Mouse (Mus musculus) liver, embryonic 15.5 days (tissue): Measurements from ENCODE around the gene Sugp1. TPM values are rescaled to one million over a fixed set of nuclear protein-coding genes. Genes with fewer than 3 reads are reported as not detected.

Experiments used
- ATAC-seq: fragments of 200-750 bp; cut with Nextera tagmentation; 2 replicates; pipeline ENCODE4 v1.8.0; 2017; ENCODE audit warnings: moderate number of reproducible peaks, mild to moderate bottlenecking, moderate library complexity; ENCODE audit not compliant: insufficient read depth
- H3K27ac ChIP-seq: fragments of 300-500 bp; sonication (generic); replicated peaks from 2 replicates; pipeline ENCODE4 v1.5.1; 2015; ENCODE audit warnings: mild to moderate bottlenecking, inconsistent platforms
- H3K27me3 ChIP-seq: fragments of 300-500 bp; sonication (generic); 2 replicates; pipeline ENCODE4 v1.6.1; 2015; ENCODE audit warnings: mild to moderate bottlenecking, inconsistent platforms
- H3K36me3 ChIP-seq: fragments of 300-500 bp; sonication (generic); replicated peaks from 2 replicates; pipeline ENCODE4 v1.6.1; 2015; ENCODE audit warnings: moderate library complexity, mild to moderate bottlenecking, inconsistent platforms
- H3K4me1 ChIP-seq: fragments of 300-500 bp; sonication (generic); replicated peaks from 2 replicates; pipeline ENCODE4 v1.6.1; 2015; ENCODE audit warnings: inconsistent platforms
- H3K4me2 ChIP-seq: fragments of 300-500 bp; sonication (generic); 2 replicates; pipeline ENCODE4 v1.6.1; 2015; ENCODE audit warnings: moderate library complexity, mild to moderate bottlenecking, inconsistent platforms
- H3K4me3 ChIP-seq: fragments of 300-500 bp; sonication (generic); replicated peaks from 2 replicates; pipeline ENCODE4 v1.5.1; 2015; ENCODE audit warnings: mild to moderate bottlenecking, inconsistent platforms
- H3K9ac ChIP-seq: fragments of 300-500 bp; sonication (generic); 2 replicates; pipeline ENCODE4 v1.6.1; 2015; ENCODE audit warnings: moderate library complexity, mild to moderate bottlenecking, inconsistent platforms
- H3K9me3 ChIP-seq: fragments of 300-500 bp; sonication (generic); replicated peaks from 2 replicates; pipeline ENCODE4 v1.6.1; 2016; ENCODE audit warnings: inconsistent platforms
- WGBS: fragments of 180-500 bp; shearing (Covaris S2); methylation state at CpG from one replicate; pipeline ENCODE4 v1.1.7; 2015; ENCODE audit warnings: mixed read lengths; ENCODE audit not compliant: insufficient replicate concordance; 5-methylcytosine and 5-hydroxymethylcytosine counted together
- microRNA-seq: library from miRNA; unstranded; fragments of <30 nt; microRNA quantifications from one replicate; pipeline ENCODE4, GENCODE M21; 2016
- polyA plus RNA-seq: library from polyadenylated mRNA; unstranded; fragments of >200 nt; fragmentation: Nextera tagmentation; extraction: Ambion mirVana; gene quantifications from 2 replicates; pipeline ENCODE4 v1.2.1, GENCODE M21; 2015

Gene Sugp1
- polyA plus RNA-seq, 1 experiment from 2014 or later: 15.3 TPM

DNA sequence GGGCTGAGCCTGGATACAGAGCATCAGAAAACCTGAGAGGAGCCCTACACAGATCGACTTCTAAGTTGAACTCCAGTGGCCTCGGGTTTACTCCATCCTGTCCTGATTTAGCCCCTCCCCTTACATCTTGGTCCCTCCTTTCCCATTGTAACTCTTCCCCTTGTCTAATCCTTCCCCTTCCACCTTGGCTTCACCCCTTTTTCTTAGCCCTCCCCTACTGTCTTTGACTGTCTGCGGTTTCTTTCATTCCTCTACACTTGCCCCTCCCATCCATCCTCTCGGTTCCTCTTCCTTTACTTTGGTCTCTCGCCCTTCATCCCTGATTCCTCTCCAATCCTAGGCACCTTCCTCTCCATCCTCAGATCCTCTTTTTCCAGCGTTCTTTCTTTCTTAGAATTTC, 71.9 kb downstream of the Sugp1 start:
- H3K9me3 ChIP-seq: no peaks in the 10 kb centered on the region
- WGBS: 14% methylated on average over 6 of the region's 6 CpGs

DNA sequence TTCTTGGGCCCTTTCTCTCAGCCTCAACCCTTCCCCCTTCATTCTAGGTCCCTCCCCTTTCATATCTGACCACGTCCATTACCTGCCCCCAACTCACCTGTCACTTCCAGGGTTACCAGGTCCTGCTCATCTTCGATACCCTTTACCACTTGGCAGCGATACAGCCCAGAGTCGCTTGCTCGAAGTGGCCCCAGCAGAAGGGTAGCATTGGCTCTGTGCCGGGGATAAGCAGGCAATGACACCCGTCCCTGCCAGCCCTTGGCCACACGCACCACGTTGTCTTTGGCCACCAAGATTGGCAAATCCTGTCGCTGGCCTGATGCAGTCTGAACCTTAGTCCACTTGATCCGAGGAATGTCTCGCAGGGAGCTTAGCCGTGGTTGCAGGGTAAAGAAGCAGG, 72.3 kb downstream of the Sugp1 start:
- Histone ChIP-seq H3K4me2 (no peak overlapping the region), H3K36me3 (no peaks in the 10 kb centered on the region), H3K9ac (no peak overlapping the region), H3K4me1 (no peaks in the 10 kb centered on the region), H3K27me3 (peaks cover 99% of the 10 kb centered on the region), H3K4me3 (no peak overlapping the region), H3K9me3 (no peaks in the 10 kb centered on the region), H3K27ac (no peak overlapping the region)
- WGBS: 53% methylated on average over 13 of the region's 13 CpGs
- ATAC-seq: no peak

More for the DNA sequence above, 71.9 kb downstream of the Sugp1 start:
- Histone ChIP-seq H3K27ac (no peak overlapping the region), H3K36me3 (no peaks in the 10 kb centered on the region), H3K4me3 (no peak overlapping the region), H3K27me3 (peaks cover 99% of the 10 kb centered on the region), H3K9ac (no peak overlapping the region), H3K4me2 (no peak overlapping the region), H3K4me1 (no peaks in the 10 kb centered on the region)
- ATAC-seq: no peak

DNA sequence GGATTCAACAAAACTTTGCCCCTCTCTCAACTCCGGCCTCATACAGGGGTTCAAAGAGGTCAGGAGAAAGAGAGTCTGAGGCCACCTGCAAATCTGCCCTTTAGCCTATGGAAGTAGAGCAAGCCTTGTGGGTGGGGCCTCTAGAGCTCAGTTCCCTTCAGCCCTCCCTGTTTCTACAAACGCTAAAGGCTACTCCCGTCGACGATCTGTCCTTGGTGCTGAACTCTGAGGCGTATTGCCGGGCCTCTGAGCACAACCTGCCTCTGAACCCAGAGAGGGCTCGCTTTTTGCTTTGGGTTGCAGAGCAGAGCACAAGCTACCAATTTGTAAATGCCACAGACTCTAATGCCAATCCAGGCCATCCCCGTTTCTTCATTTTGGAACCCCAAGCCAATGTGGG, 75.0 kb downstream of the Sugp1 start:
- H3K4me2 ChIP-seq: no peak overlapping the region
- no peaks in the 10 kb centered on the region for H3K4me1 ChIP-seq
- H3K36me3 ChIP-seq: no peaks in the 10 kb centered on the region
- no peak for ATAC-seq
- H3K9me3 ChIP-seq: no peaks in the 10 kb centered on the region
- H3K27ac ChIP-seq: no peak overlapping the region
- H3K4me3 ChIP-seq: no peak overlapping the region
- H3K9ac ChIP-seq: no peak overlapping the region
- H3K27me3 ChIP-seq: peaks cover 99% of the 10 kb centered on the region
- 3% methylated on average over 9 of the region's 9 CpGs for WGBS

DNA sequence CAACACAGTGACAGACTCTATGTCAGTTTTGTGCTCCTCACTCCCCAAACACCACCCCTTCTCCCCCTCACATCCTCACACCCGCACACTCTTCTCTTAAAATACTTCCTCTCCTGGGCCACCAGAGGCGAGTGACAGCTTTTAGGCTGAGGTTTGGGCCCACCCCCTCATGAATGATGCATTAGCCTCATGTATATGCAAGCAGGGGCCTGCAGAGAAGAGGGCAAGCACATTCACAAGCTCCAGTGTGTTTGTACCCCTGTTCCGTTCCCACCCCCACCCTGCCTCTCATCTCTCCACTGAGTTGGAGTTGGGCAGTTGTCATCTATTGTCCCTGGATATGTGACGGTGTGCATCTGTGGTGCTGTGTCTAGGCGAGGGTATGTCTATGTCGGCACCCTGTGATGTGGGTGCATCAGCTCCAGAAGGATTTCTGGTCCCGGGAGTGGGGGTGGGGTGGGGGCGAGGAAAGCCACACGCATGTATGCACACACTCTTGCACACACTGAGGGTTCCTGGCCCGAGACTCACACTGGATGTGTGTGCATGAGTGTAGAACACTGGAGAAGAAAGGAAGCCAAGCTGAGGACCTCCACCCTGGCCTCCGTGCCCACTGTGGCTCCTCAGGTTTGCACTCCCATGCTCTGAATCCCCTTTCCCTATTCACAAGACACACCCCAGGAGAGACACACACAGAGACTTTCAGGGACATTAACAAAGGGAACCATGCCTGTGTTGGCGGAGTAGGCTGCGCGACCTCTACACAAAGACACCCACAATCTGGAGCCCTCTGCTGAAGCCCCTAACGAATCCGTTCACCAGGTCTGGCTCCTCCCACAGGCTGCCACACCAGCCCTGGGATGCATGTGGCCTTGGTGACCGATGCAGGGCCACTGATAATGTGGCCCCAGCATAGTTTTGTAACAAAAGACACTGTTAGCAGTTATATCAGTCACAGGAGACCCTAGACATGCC, 76.4 kb downstream of the Sugp1 start:
- 9% methylated on average over 17 of the region's 17 CpGs for WGBS

DNA sequence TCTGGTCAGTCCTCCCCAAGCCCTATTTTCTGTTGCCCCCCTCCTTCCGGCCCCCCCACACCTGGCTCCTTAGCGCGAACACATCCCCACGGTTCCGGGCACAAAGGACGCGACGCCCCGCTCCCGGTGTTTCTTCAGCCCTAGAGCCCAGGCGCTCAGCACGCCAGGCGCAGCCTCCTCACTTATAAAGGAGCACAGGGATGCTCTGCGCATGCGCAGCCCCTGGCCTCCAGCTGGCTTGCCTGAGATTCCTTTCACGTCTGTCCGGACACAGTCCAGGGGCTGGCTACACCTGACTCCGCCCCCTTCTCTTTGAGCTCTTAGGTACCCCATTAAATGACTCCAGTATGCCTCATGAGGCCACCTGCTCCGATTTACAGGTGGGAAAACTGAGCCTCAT, 78.1 kb downstream of the Sugp1 start, which contains the start of gene Ncan:
Ncan (minus strand) TSS at position 207 of the 400 bp plus-strand sequence.
- peaks cover 94% of the 10 kb centered on the region for H3K27me3 ChIP-seq
- H3K4me1 ChIP-seq: no peaks in the 10 kb centered on the region
- no peak for ATAC-seq
- WGBS: 3% methylated on average over 19 of the region's 19 CpGs
- no peak within 1 kb of the TSS for H3K4me2 ChIP-seq
- H3K9me3 ChIP-seq: no peaks in the 10 kb centered on the region
- H3K4me3 ChIP-seq: no peak within 1 kb of the TSS
- no peaks in the 10 kb centered on the region for H3K36me3 ChIP-seq
- no peak within 1 kb of the TSS for H3K27ac ChIP-seq
- no peak within 1 kb of the TSS for H3K9ac ChIP-seq

More for the DNA sequence above, 76.4 kb downstream of the Sugp1 start:
- Histone ChIP-seq H3K9ac (no peak overlapping the region), H3K27ac (no peak overlapping the region), H3K4me1 (no peaks in the 10 kb centered on the region), H3K4me2 (no peak overlapping the region), H3K36me3 (no peaks in the 10 kb centered on the region), H3K9me3 (no peaks in the 10 kb centered on the region), H3K27me3 (peaks cover 97% of the 10 kb centered on the region), H3K4me3 (no peak overlapping the region)
- ATAC-seq: no peak

Small RNA genes lying within 50 kb of the gene (microRNA-seq; reads per million reads assigned to microRNA genes)
- gene Mir7066: not detected

Other genes with a start within 250 kb of the Sugp1 start
- gene Gmip, start 234.1 kb upstream of the Sugp1 start, polyA plus RNA-seq: 5.7 and 7.5 TPM in 2 replicates
- 0.06 TPM in 2 replicates for gene Lpar2, start 220.4 kb upstream of the Sugp1 start, polyA plus RNA-seq
- 2.0 and 2.4 TPM in 2 replicates for gene Pbx4, start 210.3 kb upstream of the Sugp1 start, polyA plus RNA-seq
- gene Cilp2, start 155.1 kb upstream of the Sugp1 start, polyA plus RNA-seq: 0.03 and 0.06 TPM in 2 replicates
- gene Tssk6, start 140.6 kb upstream of the Sugp1 start, polyA plus RNA-seq: 2.1 TPM in 2 replicates
- gene Ndufa13, start 140.3 kb upstream of the Sugp1 start, polyA plus RNA-seq: 89.7 and 96.9 TPM in 2 replicates
- 0.51 and 0.54 TPM in 2 replicates for gene Yjefn3, start 140.1 kb upstream of the Sugp1 start, polyA plus RNA-seq
- gene Gatad2a, start 46.4 kb upstream of the Sugp1 start, polyA plus RNA-seq: 28.0 and 32.2 TPM in 2 replicates
- gene Mau2, start 79 bp upstream of the Sugp1 start, polyA plus RNA-seq: 23.0 and 25.6 TPM in 2 replicates
- 1.6 and 2.3 TPM in 2 replicates for gene Tm6sf2, start 30.1 kb downstream of the Sugp1 start, polyA plus RNA-seq
- gene Hapln4, start 40.6 kb downstream of the Sugp1 start, polyA plus RNA-seq: 0.05 and 0.06 TPM in 2 replicates
- 0.02 and 0.03 TPM in 2 replicates for gene Ncan, start 78.1 kb downstream of the Sugp1 start, polyA plus RNA-seq
- gene Nr2c2ap, start 88.5 kb downstream of the Sugp1 start, polyA plus RNA-seq: 16.8 and 17.4 TPM in 2 replicates
- gene Rfxank, start 96.3 kb downstream of the Sugp1 start, polyA plus RNA-seq: 6.5 and 7.3 TPM in 2 replicates
- 22.4 and 25.7 TPM in 2 replicates for gene Borcs8, start 96.7 kb downstream of the Sugp1 start, polyA plus RNA-seq
- not detected in 2 replicates for gene Mef2b, start 96.9 kb downstream of the Sugp1 start, polyA plus RNA-seq
- 28.1 and 31.9 TPM in 2 replicates for gene Tmem161a, start 129.5 kb downstream of the Sugp1 start, polyA plus RNA-seq
- gene Slc25a42, start 169.5 kb downstream of the Sugp1 start, polyA plus RNA-seq: 8.0 and 9.2 TPM in 2 replicates
- 10.9 and 11.7 TPM in 2 replicates for gene Sugp2, start 191.4 kb downstream of the Sugp1 start, polyA plus RNA-seq
- 12.4 and 15.2 TPM in 2 replicates for gene Armc6, start 191.7 kb downstream of the Sugp1 start, polyA plus RNA-seq
- 4.9 and 5.9 TPM in 2 replicates for gene Homer3, start 240.0 kb downstream of the Sugp1 start, polyA plus RNA-seq